In the genomic region with DNA sequence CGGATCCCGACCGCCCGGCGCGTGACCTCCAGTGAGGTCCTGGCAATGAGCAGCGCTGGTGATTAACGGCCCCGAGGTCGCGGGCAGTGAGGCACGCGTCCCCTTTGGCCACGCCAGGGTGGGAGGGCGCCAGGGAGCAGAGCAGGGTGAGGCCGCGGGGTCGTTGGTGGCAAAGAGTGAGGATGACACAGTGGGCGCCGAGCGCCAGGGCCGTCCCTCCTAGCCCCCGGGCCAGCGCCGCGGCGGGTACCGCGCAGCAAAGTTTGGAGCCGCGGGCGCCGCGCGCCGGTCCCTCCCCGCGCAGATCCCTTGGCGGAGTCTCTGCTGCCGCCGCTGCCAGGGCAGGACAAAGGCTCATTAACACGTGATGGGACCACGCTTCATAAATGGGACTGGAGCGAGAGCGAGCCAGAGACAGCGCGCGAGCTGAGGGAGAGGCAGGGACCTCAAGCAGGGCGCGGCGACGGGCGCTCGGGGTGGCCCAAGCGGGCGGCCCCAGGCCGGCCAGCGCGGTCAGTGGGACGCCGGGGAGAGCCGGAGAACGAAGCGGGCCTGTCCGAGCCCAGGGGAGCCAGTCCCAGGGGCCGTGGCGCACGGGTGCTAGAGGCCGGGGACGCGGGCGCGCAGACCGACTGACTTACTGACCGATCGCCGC, we compare ENCODE assay signal across 8 mouse cellular contexts. TPM values are rescaled to one million over a fixed set of nuclear protein-coding genes. Genes with fewer than 3 reads are reported as not detected.
DNase-seq lines count a peak whose midpoint lies in the region; ATAC-seq and TF ChIP-seq lines count a peak whose summit lies in the region.

Cnr1 (plus strand) TSS at position 360 of the 655 bp plus-strand sequence.

- peak within 1 kb of the TSS; percentile 77 for H3K27ac ChIP-seq in embryonic facial prominence, embryonic 12.5 days
- H3K27ac ChIP-seq in heart, adult 2 months = no peak within 1 kb of the TSS
- peak within 1 kb of the TSS; percentile 96 for H3K27ac ChIP-seq in limb, embryonic 10.5 days
- H3K27ac ChIP-seq in midbrain, embryonic 12.5 days (replicated peaks) = peak within 1 kb of the TSS; percentile 92

- intact Hi-C loops in heart, adult 2 months (cut with DNase I) = no loop called here

- TF ChIP-seq CTCF in heart, adult 2 months (IDR thresholded peaks at IDR 0.05) = no peak

- under 1% methylated on average over 75 of the region's 77 CpGs for WGBS in embryonic facial prominence, embryonic 12.5 days
- WGBS in heart, adult 2 months = under 1% methylated on average over 64 of the region's 77 CpGs
- under 1% methylated on average over 77 of the region's 77 CpGs for WGBS in limb, embryonic 10.5 days
- WGBS in midbrain, embryonic 12.5 days = under 1% methylated on average over 58 of the region's 77 CpGs

- TF ChIP-seq EP300 in heart, adult 2 months (IDR thresholded peaks at IDR 0.05; ENCODE audit: insufficient read depth, low read depth, low read length) = no peak

- peak; percentile 64 for DNase-seq in layer of hippocampus, adult 11-12 months (ENCODE audit: low spot score)
- DNase-seq in layer of hippocampus, adult 9-10 months (ENCODE audit: low spot score) = no peak
- DNase-seq in heart, adult 2 months = peak; percentile 52 to 60
- peak; percentile 57 for DNase-seq in kidney, adult 18-20 months
- DNase-seq in limb, embryonic 10.5 days (ENCODE audit: low spot score) = peak; percentile 85
- DNase-seq in splenic B cell, adult 2 months (ENCODE audit: low read depth, low spot score) = peak; percentile 8

- peaks cover 9% of the 10 kb centered on the region; the same call in 1 of the 2 replicates for H3K27me3 ChIP-seq in embryonic facial prominence, embryonic 12.5 days
- H3K27me3 ChIP-seq in heart, adult 2 months (ENCODE audit: control insufficient read depth, insufficient read depth, low read length) = peaks cover 19% of the 10 kb centered on the region
- peaks cover 47% of the 10 kb centered on the region for H3K27me3 ChIP-seq in limb, embryonic 10.5 days (ENCODE audit: low read depth, poor library complexity, severe bottlenecking)
- peaks cover 40% of the 10 kb centered on the region for H3K27me3 ChIP-seq in midbrain, embryonic 12.5 days
- H3K27me3 ChIP-seq in splenic B cell, adult 2 months (ENCODE audit: control insufficient read depth, insufficient read depth, low read length, poor library complexity, severe bottlenecking) = no peaks in the 10 kb centered on the region

- peak within 1 kb of the TSS; percentile 64 for H3K4me3 ChIP-seq in embryonic facial prominence, embryonic 12.5 days
- peak within 1 kb of the TSS; percentile 42 for H3K4me3 ChIP-seq in heart, adult 2 months
- peak within 1 kb of the TSS; percentile 75 for H3K4me3 ChIP-seq in limb, embryonic 10.5 days
- H3K4me3 ChIP-seq in midbrain, embryonic 12.5 days = peak within 1 kb of the TSS; percentile 72

- H3K9ac ChIP-seq in embryonic facial prominence, embryonic 12.5 days = peak within 1 kb of the TSS; percentile 70
- H3K9ac ChIP-seq in heart, adult 2 months (ENCODE audit: low read depth, low read length) = peak within 1 kb of the TSS; percentile 23; the same call in 1 of the 2 replicates
- peak within 1 kb of the TSS; percentile 79 for H3K9ac ChIP-seq in midbrain, embryonic 12.5 days (replicated peaks)

- no peaks in the 10 kb centered on the region for H3K79me2 ChIP-seq in heart, adult 2 months (replicated peaks; ENCODE audit: control insufficient read depth, insufficient read depth, low read length)

- ATAC-seq in embryonic facial prominence, embryonic 12.5 days (ENCODE audit: insufficient number of reproducible peaks, insufficient read depth, low FRiP score, low TSS enrichment) = peak; percentile 85
- peak; percentile 90 for ATAC-seq in midbrain, embryonic 12.5 days (ENCODE audit: low FRiP score, low read depth)

- no peaks in the 10 kb centered on the region for H3K9me3 ChIP-seq in embryonic facial prominence, embryonic 12.5 days
- H3K9me3 ChIP-seq in limb, embryonic 10.5 days (replicated peaks) = no peaks in the 10 kb centered on the region
- H3K9me3 ChIP-seq in midbrain, embryonic 12.5 days = no peaks in the 10 kb centered on the region

- peak within 1 kb of the TSS; percentile 95 for H3K4me2 ChIP-seq in embryonic facial prominence, embryonic 12.5 days (replicated peaks)
- H3K4me2 ChIP-seq in midbrain, embryonic 12.5 days (replicated peaks) = peak within 1 kb of the TSS; percentile 96

- TF ChIP-seq POLR2A in heart, adult 2 months (IDR thresholded peaks at IDR 0.05; ENCODE audit: insufficient read depth, low read depth, low read length) = no peak

- H3K4me1 ChIP-seq in embryonic facial prominence, embryonic 12.5 days = peaks cover 7% of the 10 kb centered on the region
- no peaks in the 10 kb centered on the region for H3K4me1 ChIP-seq in heart, adult 2 months (ENCODE audit: control insufficient read depth, insufficient read depth, low read length)
- H3K4me1 ChIP-seq in limb, embryonic 10.5 days = peaks cover 22% of the 10 kb centered on the region
- peaks cover 7% of the 10 kb centered on the region for H3K4me1 ChIP-seq in midbrain, embryonic 12.5 days

- H3K36me3 ChIP-seq in embryonic facial prominence, embryonic 12.5 days = no peaks in the 10 kb centered on the region
- no peaks in the 10 kb centered on the region for H3K36me3 ChIP-seq in heart, adult 2 months (ENCODE audit: control insufficient read depth, insufficient read depth, low read length)
- H3K36me3 ChIP-seq in limb, embryonic 10.5 days = no peaks in the 10 kb centered on the region
- no peaks in the 10 kb centered on the region for H3K36me3 ChIP-seq in midbrain, embryonic 12.5 days
- no peaks in the 10 kb centered on the region for H3K36me3 ChIP-seq in splenic B cell, adult 2 months (ENCODE audit: control insufficient read depth, insufficient read depth, low read length, poor library complexity, severe bottlenecking)

RNA-seq across cellular contexts. Expression of gene Cnr1, which starts in this region (rescaled TPM):
- polyA plus RNA-seq in embryonic facial prominence, embryonic 12.5 days (2016; fragmentation: Nextera tagmentation; extraction: Ambion mirVana) = 6.5 and 6.9 TPM in 2 replicates
- total RNA-seq in heart, adult 2 months (2021) = under 1 TPM; 0.05 to 0.09 TPM
- 0.12 TPM in 2 replicates for polyA plus RNA-seq in heart, adult 2 months (2012; rRNA removed)
- polyA plus RNA-seq in limb, embryonic 10.5 days (2016; fragmentation: Nextera tagmentation; extraction: Ambion mirVana) = 2.2 and 2.8 TPM in 2 replicates
- 24.3 and 31.2 TPM in 2 replicates for polyA plus RNA-seq in midbrain, embryonic 12.5 days (2016; fragmentation: Nextera tagmentation; extraction: Ambion mirVana)

Comparison
In these comparisons a context has a peak if more than half of its experiments do, and no peak if none do; other contexts are left out.
1. Peak in DNase-seq, H3K4me3 ChIP-seq and H3K9ac ChIP-seq in heart, adult 2 months; RNA of the gene not detected or under 1 TPM.
2. H3K9ac ChIP-seq: peak in every context shown above with its lines; median percentile 79 in midbrain, embryonic 12.5 days; 70 in embryonic facial prominence, embryonic 12.5 days; 23 in heart, adult 2 months.